Mouse (Mus musculus): ENCODE measurements around the gene Caml. TPM values are rescaled to one million over a fixed set of nuclear protein-coding genes. Genes with fewer than 3 reads are reported as not detected.

Gene Caml
- polyA plus RNA-seq, 1 experiment, result 73.7 TPM

DNA sequence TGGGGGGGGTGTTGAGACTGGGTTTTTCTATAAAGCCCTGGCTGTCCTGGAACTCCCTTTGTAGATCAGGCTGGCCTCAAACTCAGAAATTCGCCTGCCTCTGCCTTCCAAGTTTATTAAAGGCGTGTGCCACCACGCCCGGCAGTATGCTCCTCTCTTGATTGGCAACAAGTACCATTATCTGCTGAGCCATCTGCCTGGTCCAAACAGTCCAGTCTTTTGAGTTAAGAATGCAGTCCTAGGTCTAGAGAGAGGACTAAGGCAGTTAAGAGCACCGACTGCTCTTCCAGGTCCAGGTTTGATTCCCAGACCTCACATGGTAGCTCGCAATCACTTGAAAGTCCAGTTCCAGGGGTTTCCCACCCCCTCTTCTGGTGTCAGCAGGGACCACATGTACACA, 28.2 kb downstream of the Caml start:
- TF ChIP-seq CTCF (IDR thresholded peaks at IDR 0.05; ENCODE audit: extremely low read depth, insufficient read depth, low read length) (no peak), POLR2A (IDR thresholded peaks at IDR 0.05; ENCODE audit: extremely low read depth, insufficient read depth, low read length) (no peak)
- no peak overlapping the region for H3K4me3 ChIP-seq (ENCODE audit: insufficient read depth, low read length)
- H3K4me1 ChIP-seq (ENCODE audit: control insufficient read depth, insufficient read depth, low read length), result no peaks in the 10 kb centered on the region
- H3K27ac ChIP-seq (ENCODE audit: insufficient read depth, low read length), result no peak overlapping the region

DNA sequence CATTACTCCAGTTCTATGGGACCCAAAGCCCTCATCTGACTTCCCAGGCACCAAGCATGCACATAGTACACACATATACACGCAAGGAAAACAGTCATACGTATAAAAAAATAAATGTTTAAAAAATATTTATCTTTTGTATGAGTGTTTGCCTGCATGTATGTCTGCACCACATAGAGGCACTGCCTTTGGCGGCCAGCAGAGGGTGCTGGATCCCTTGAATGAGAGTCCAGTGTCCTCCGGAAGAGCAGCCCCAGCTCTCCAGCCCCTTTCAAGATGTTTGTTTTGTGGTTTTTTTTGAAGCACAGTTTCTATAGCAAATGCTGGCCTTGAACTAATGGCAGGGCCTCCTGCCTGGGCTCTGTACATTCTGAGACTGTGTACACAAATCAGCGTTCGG, 45.7 kb downstream of the Caml start:
- no peaks in the 10 kb centered on the region for H3K4me1 ChIP-seq (ENCODE audit: control insufficient read depth, insufficient read depth, low read length)
- TF ChIP-seq CTCF (IDR thresholded peaks at IDR 0.05; ENCODE audit: extremely low read depth, insufficient read depth, low read length) (peak; percentile 17; the same call in 1 of the 2 replicates), POLR2A (IDR thresholded peaks at IDR 0.05; ENCODE audit: extremely low read depth, insufficient read depth, low read length) (no peak)
- no peak overlapping the region for H3K4me3 ChIP-seq (ENCODE audit: insufficient read depth, low read length)
- no peak overlapping the region for H3K27ac ChIP-seq (ENCODE audit: insufficient read depth, low read length)

DNA sequence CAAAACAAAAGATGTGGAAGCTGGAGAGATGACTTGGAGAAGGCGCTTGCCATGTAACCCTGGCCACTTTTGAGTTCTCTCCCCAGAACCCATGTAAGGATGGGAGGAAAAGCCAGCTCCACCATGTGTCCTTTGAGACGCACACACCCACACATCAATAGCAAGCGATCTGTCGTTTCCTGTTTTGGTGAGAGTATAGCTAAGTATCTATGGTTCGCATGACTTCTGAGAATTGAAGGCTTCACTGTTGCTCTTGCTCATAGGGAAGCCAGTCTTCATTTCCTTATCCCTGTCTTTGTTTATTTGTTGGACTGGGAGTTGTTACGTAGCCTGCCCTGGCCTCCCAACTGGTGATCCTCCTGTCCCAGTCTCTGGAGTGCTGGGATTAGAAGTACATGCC, 49.9 kb downstream of the Caml start:
- H3K4me3 ChIP-seq (ENCODE audit: insufficient read depth, low read length), result no peak overlapping the region
- H3K4me1 ChIP-seq (ENCODE audit: control insufficient read depth, insufficient read depth, low read length), result no peaks in the 10 kb centered on the region
- H3K27ac ChIP-seq (ENCODE audit: insufficient read depth, low read length), result no peak overlapping the region
- no peak for TF ChIP-seq POLR2A (IDR thresholded peaks at IDR 0.05; ENCODE audit: extremely low read depth, insufficient read depth, low read length)

DNA sequence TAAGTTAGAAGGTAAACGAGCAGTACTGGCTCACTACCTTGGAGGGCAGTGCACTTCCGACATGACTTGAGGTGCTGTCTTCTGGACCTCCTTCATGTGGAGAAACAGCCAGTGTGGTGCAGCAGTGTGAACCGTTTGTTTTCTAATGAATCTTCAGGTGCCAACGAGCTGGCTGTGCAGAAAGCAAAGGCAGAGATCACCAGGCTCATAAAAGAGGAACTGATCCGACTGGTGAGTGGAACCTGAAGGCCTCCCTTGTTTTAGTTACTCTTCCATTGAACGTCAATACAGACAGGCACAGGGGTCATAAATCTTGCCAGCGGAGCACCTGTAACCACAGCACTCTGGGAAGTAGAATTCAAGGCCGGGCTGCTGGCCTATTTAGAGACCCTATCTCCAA, 54.6 kb downstream of the Caml start:
- no peak overlapping the region for H3K27ac ChIP-seq (ENCODE audit: insufficient read depth, low read length)
- no peak for TF ChIP-seq CTCF (IDR thresholded peaks at IDR 0.05; ENCODE audit: extremely low read depth, insufficient read depth, low read length)
- TF ChIP-seq POLR2A (IDR thresholded peaks at IDR 0.05; ENCODE audit: extremely low read depth, insufficient read depth, low read length), result no peak

More for the DNA sequence above, 54.6 kb downstream of the Caml start:
- Histone ChIP-seq H3K4me3 (ENCODE audit: insufficient read depth, low read length) (no peak overlapping the region), H3K4me1 (ENCODE audit: control insufficient read depth, insufficient read depth, low read length) (no peaks in the 10 kb centered on the region)

Other genes with a start within 250 kb of the Caml start
- 0.21 and 0.30 TPM in 2 replicates for gene Slc34a1, start 224.8 kb upstream of the Caml start, polyA plus RNA-seq (2012; rRNA removed)
- 0.40 and 0.56 TPM in 2 replicates for gene Pfn3, start 207.8 kb upstream of the Caml start, polyA plus RNA-seq (2012; rRNA removed)
- 0.63 and 1.0 TPM in 2 replicates for gene F12, start 196.2 kb upstream of the Caml start, polyA plus RNA-seq (2012; rRNA removed)
- 75.3 and 80.1 TPM in 2 replicates for gene Grk6, start 177.9 kb upstream of the Caml start, polyA plus RNA-seq (2012; rRNA removed)
- gene Prr7, start 158.7 kb upstream of the Caml start, polyA plus RNA-seq (2012; rRNA removed), result 68.1 and 73.5 TPM in 2 replicates
- 336 and 368 TPM in 2 replicates for gene Dbn1, start 134.9 kb upstream of the Caml start, polyA plus RNA-seq (2012; rRNA removed)
- gene Pdlim7, start 109.3 kb upstream of the Caml start, polyA plus RNA-seq (2012; rRNA removed), result 168 and 171 TPM in 2 replicates
- gene Dok3, start 93.7 kb upstream of the Caml start, polyA plus RNA-seq (2012; rRNA removed), result 15.6 and 16.8 TPM in 2 replicates
- 81.1 and 87.4 TPM in 2 replicates for gene Ddx41, start 86.3 kb upstream of the Caml start, polyA plus RNA-seq (2012; rRNA removed)
- gene Fam193b, start 51.9 kb upstream of the Caml start, polyA plus RNA-seq (2012; rRNA removed), result 138 and 157 TPM in 2 replicates
- 111 and 125 TPM in 2 replicates for gene Tmed9, start 49.3 kb upstream of the Caml start, polyA plus RNA-seq (2012; rRNA removed)
- 30.8 and 31.1 TPM in 2 replicates for gene B4galt7, start 23.1 kb upstream of the Caml start, polyA plus RNA-seq (2012; rRNA removed)
- gene Ddx46, start 12.0 kb downstream of the Caml start, polyA plus RNA-seq (2012; rRNA removed), result 44.5 and 48.3 TPM in 2 replicates
- gene B230219D22Rik, start 70.1 kb downstream of the Caml start, polyA plus RNA-seq (2012; rRNA removed), result 62.5 and 65.3 TPM in 2 replicates
- 63.9 and 66.4 TPM in 2 replicates for gene Txndc15, start 91.6 kb downstream of the Caml start, polyA plus RNA-seq (2012; rRNA removed)
- gene Pcbd2, start 104.4 kb downstream of the Caml start, polyA plus RNA-seq (2012; rRNA removed), result 31.6 and 32.2 TPM in 2 replicates
- gene Catsper3, start 161.6 kb downstream of the Caml start, polyA plus RNA-seq (2012; rRNA removed), result 0.38 and 0.44 TPM in 2 replicates
- gene Pitx1, start 213.2 kb downstream of the Caml start, polyA plus RNA-seq (2012; rRNA removed), result not detected in 2 replicates